Mouse (Mus musculus): ENCODE data around the gene Nsg1. TPM values are rescaled to one million over a fixed set of nuclear protein-coding genes. Genes with fewer than 3 reads are reported as not detected.

The Nsg1 gene
- polyA plus RNA-seq, 1 experiment: 1,023 TPM

GRCm38 (mm10) chr5:38158501-38158946, 1.2 kb downstream of the Nsg1 start:
- Histone ChIP-seq H3K4me1 (ENCODE audit: control insufficient read depth, insufficient read depth, low read length) (peaks cover 25% of the 10 kb centered on the region), H3K27ac (ENCODE audit: insufficient read depth, low read length) (peak overlapping the region; percentile 84), H3K27me3 (ENCODE audit: control insufficient read depth, insufficient read depth, low read length) (no peaks in the 10 kb centered on the region), H3K4me3 (replicated peaks; ENCODE audit: insufficient read depth, low read depth, low read length) (peak overlapping the region; percentile 82)
- no peak for DNase-seq
- 1% methylated on average over 17 of the region's 17 CpGs for WGBS
- no peak for TF ChIP-seq CTCF (IDR thresholded peaks at IDR 0.05; ENCODE audit: borderline replicate concordance, insufficient read depth, low read depth, low read length)
- no peak for TF ChIP-seq POLR2A (IDR thresholded peaks at IDR 0.05; ENCODE audit: borderline replicate concordance, insufficient read depth, low read length)

DNA sequence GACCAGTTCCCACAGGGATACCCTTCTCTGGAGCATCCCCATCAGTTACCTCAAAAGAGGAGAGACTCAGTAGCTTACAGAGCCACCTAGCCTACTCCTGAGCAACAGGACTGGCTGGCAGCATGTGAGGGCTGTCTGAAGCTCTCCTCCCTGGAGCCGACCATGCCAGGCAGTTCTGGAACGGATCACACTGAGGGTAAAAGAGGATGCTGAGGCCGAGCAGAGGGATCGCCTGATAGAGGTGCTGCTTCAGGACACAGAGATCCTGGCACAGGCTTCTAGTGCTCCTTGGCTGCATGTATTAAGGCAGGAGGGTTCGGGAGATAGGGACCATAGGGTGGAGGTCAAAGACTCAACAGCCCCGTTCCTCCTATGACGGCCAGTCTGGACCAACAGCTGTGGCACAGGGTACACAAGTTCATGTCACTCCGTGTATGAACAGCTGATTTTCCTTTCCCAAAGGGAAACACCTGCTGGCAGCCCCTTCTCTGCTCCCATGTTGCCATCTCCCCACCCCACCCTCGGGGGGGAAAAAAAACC, 2.2 kb downstream of the Nsg1 start:
- H3K27ac ChIP-seq (ENCODE audit: insufficient read depth, low read length): peak overlapping the region; percentile 8; the same call in 1 of the 2 replicates
- TF ChIP-seq CTCF (IDR thresholded peaks at IDR 0.05; ENCODE audit: borderline replicate concordance, insufficient read depth, low read depth, low read length) (no peak), POLR2A (IDR thresholded peaks at IDR 0.05; ENCODE audit: borderline replicate concordance, insufficient read depth, low read length) (no peak)

GRCm38 (mm10) chr5:38153636-38154035, 6.1 kb downstream of the Nsg1 start:
- DNase-seq: peak; percentile 70 to 82
- H3K4me3 ChIP-seq (replicated peaks; ENCODE audit: insufficient read depth, low read depth, low read length): no peak overlapping the region
- peak overlapping the region; percentile 67 for H3K27ac ChIP-seq (ENCODE audit: insufficient read depth, low read length)
- no peaks in the 10 kb centered on the region for H3K27me3 ChIP-seq (ENCODE audit: control insufficient read depth, insufficient read depth, low read length)
- 13% methylated on average over 5 of the region's 5 CpGs for WGBS
- peaks cover 53% of the 10 kb centered on the region for H3K4me1 ChIP-seq (ENCODE audit: control insufficient read depth, insufficient read depth, low read length)
- TF ChIP-seq POLR2A (IDR thresholded peaks at IDR 0.05; ENCODE audit: borderline replicate concordance, insufficient read depth, low read length) (no peak), CTCF (IDR thresholded peaks at IDR 0.05; ENCODE audit: borderline replicate concordance, insufficient read depth, low read depth, low read length) (no peak)

More for the DNA sequence above, 2.2 kb downstream of the Nsg1 start:
- Histone ChIP-seq H3K4me3 (replicated peaks; ENCODE audit: insufficient read depth, low read depth, low read length) (peak overlapping the region; percentile 82), H3K4me1 (ENCODE audit: control insufficient read depth, insufficient read depth, low read length) (peaks cover 33% of the 10 kb centered on the region), H3K27me3 (ENCODE audit: control insufficient read depth, insufficient read depth, low read length) (no peaks in the 10 kb centered on the region)
- peak; percentile 64 to 72 for DNase-seq
- WGBS: 9% methylated on average over 9 of the region's 9 CpGs

DNA sequence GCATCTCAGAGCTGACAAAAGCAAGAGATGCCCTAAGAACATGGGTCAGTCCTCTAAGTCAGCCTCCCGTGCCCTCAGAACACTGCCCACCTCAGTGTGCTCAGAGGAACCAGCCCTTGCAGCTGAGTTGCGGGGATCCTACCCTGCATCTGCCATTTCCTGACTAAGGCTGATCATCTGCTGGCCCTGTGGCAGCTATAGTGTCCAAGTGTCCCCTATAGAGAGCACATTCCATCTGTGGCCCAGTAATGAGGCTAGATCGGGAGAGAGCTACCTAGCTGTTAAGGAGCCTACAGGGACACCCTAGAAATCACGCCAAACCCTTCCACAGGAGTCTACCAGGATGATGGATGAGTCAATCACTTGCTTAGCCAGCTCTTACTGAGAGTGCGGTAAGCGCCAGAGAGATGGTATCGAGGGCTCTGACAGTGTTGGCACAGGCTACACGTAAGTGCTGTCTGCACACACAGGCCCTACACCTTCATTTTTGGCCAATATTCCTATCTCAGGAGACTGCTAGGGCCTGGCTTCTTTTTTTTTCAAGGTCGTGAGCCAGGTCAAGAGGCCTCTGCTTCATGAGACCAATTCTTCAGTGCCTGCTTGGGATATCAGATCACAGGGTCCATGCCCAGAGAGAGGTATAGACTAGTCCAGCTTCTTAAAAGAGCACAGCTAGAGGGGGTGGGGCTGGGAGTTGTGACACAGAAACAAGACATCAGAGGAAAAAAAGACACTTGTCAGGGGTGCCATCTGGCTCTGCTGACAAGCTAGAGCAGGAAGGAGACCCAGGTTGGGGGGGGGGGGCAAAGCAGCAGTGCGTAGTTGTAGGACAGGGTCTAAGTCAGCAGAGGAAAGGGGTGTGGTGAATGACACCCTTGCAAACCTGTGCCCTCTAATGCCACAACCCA, 7.3 kb downstream of the Nsg1 start:
- 19% methylated on average over 10 of the region's 10 CpGs for WGBS
- Histone ChIP-seq H3K27me3 (ENCODE audit: control insufficient read depth, insufficient read depth, low read length) (no peaks in the 10 kb centered on the region), H3K4me1 (ENCODE audit: control insufficient read depth, insufficient read depth, low read length) (peaks cover 53% of the 10 kb centered on the region), H3K27ac (ENCODE audit: insufficient read depth, low read length) (peak overlapping the region; percentile 67), H3K4me3 (replicated peaks; ENCODE audit: insufficient read depth, low read depth, low read length) (no peak overlapping the region)
- TF ChIP-seq CTCF (IDR thresholded peaks at IDR 0.05; ENCODE audit: borderline replicate concordance, insufficient read depth, low read depth, low read length): no peak
- no peak for TF ChIP-seq POLR2A (IDR thresholded peaks at IDR 0.05; ENCODE audit: borderline replicate concordance, insufficient read depth, low read length)
- peak; percentile 70 to 84 for DNase-seq

GRCm38 (mm10) chr5:38151264-38151663, 8.4 kb downstream of the Nsg1 start:
- TF ChIP-seq CTCF (IDR thresholded peaks at IDR 0.05; ENCODE audit: borderline replicate concordance, insufficient read depth, low read depth, low read length): no peak
- no peak for TF ChIP-seq POLR2A (IDR thresholded peaks at IDR 0.05; ENCODE audit: borderline replicate concordance, insufficient read depth, low read length)
- peaks cover 50% of the 10 kb centered on the region for H3K4me1 ChIP-seq (ENCODE audit: control insufficient read depth, insufficient read depth, low read length)
- H3K4me3 ChIP-seq (replicated peaks; ENCODE audit: insufficient read depth, low read depth, low read length): no peak overlapping the region
- DNase-seq: peak; percentile 60 to 73
- WGBS: 47% methylated on average over 3 of the region's 3 CpGs
- no peaks in the 10 kb centered on the region for H3K27me3 ChIP-seq (ENCODE audit: control insufficient read depth, insufficient read depth, low read length)
- H3K27ac ChIP-seq (ENCODE audit: insufficient read depth, low read length): peak overlapping the region; percentile 81; the same call in 1 of the 2 replicates

GRCm38 (mm10) chr5:38146524-38146923, 13.2 kb downstream of the Nsg1 start:
- no peak for TF ChIP-seq CTCF (IDR thresholded peaks at IDR 0.05; ENCODE audit: borderline replicate concordance, insufficient read depth, low read depth, low read length)
- TF ChIP-seq POLR2A (IDR thresholded peaks at IDR 0.05; ENCODE audit: borderline replicate concordance, insufficient read depth, low read length): no peak
- WGBS: 61% methylated on average over 6 of the region's 6 CpGs
- no peak overlapping the region for H3K4me3 ChIP-seq (replicated peaks; ENCODE audit: insufficient read depth, low read depth, low read length)

GRCm38 (mm10) chr5:38140893-38141292, 18.8 kb downstream of the Nsg1 start:
- Histone ChIP-seq H3K4me1 (ENCODE audit: control insufficient read depth, insufficient read depth, low read length) (0 out of 2 replicates have a peak, but pooled peaks cover 2% of the 10 kb centered on the region), H3K27ac (ENCODE audit: insufficient read depth, low read length) (no peak overlapping the region), H3K27me3 (ENCODE audit: control insufficient read depth, insufficient read depth, low read length) (no peaks in the 10 kb centered on the region), H3K4me3 (replicated peaks; ENCODE audit: insufficient read depth, low read depth, low read length) (no peak overlapping the region)
- no peak for DNase-seq
- WGBS: 54% methylated on average over 6 of the region's 6 CpGs
- TF ChIP-seq POLR2A (IDR thresholded peaks at IDR 0.05; ENCODE audit: borderline replicate concordance, insufficient read depth, low read length) (no peak), CTCF (IDR thresholded peaks at IDR 0.05; ENCODE audit: borderline replicate concordance, insufficient read depth, low read depth, low read length) (no peak)

More at GRCm38 (mm10) chr5:38146524-38146923, 13.2 kb downstream of the Nsg1 start:
- H3K27me3 ChIP-seq (ENCODE audit: control insufficient read depth, insufficient read depth, low read length): no peaks in the 10 kb centered on the region
- no peak for DNase-seq
- peaks cover 23% of the 10 kb centered on the region for H3K4me1 ChIP-seq (ENCODE audit: control insufficient read depth, insufficient read depth, low read length)
- no peak overlapping the region for H3K27ac ChIP-seq (ENCODE audit: insufficient read depth, low read length)

Measured in cerebellum, adult 2 months (tissue).